In the genomic region with DNA sequence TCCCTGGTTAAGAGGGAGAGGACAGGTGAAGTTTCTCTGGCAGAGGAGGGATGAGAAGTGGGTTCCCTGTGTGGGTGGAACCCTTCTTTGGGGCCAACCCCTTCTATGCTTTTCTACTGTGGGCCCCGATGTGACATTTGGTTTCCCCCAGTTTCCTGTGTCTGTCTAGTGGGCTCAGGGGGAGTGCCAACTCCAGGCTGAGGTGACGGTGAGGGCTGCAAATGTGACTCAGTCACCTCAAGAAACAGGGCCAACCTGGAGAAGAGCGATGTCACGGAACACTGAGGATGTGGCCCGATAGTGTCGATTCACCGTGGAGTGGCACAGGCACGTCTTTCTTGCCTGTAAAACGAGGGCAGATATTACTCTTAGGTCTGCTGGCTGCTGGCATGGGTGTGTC, we compare ENCODE assay signal across 22 mouse cellular contexts. TPM values are rescaled to one million over a fixed set of nuclear protein-coding genes. Genes with fewer than 3 reads are reported as not detected.
DNase-seq lines count a peak whose midpoint lies in the region; ATAC-seq lines count a peak whose summit lies in the region.
"Had no signal": no experiment of that assay in that cellular context is flagged by ENCODE, and none has a peak within 500 bp of the region (broad histone marks: within the 10 kb centered on the region; RNA-seq: fewer than 3 reads in every experiment).

No protein-coding gene starts in this region.

- no peak overlapping the region for H3K27ac ChIP-seq in midbrain, embryonic 10.5 days (replicated peaks)
- H3K27ac ChIP-seq: forebrain, embryonic 12.5 days; gastrocnemius, adult 2 months; hindbrain, embryonic 10.5 days; limb, embryonic 15.5 days; liver, embryonic 15.5 days had no signal

- H3K4me3 ChIP-seq in midbrain, embryonic 10.5 days = no peak overlapping the region
- H3K4me3 ChIP-seq: forebrain, embryonic 12.5 days; gastrocnemius, adult 2 months; hindbrain, embryonic 10.5 days; limb, embryonic 15.5 days; liver, embryonic 15.5 days had no signal

- DNase-seq in CD4-positive helper T cell, adult 2 months (ENCODE audit: low read depth, low spot score) = peak; percentile 26
- peak; percentile 39 to 58 for DNase-seq in CD8-positive naive resting alpha-beta T cell, adult 2 months (ENCODE audit: low read depth in 2 of 2, low spot score in 2 of 2)
- peak; percentile 73 for DNase-seq in thymus, postnatal 14 days
- DNase-seq in layer of hippocampus, adult 11-12 months (ENCODE audit: low spot score) = no peak
- no peak for DNase-seq in gastrocnemius, postnatal 10 days
- no peak for DNase-seq in midbrain, embryonic 10.5 days (ENCODE audit: low spot score)
- DNase-seq: cerebellum, adult 18-20 months; cerebellum, postnatal 25 days; gastrocnemius, adult 2 months; heart, adult 18-20 months; layer of hippocampus, postnatal 36 days; retina, postnatal 1 day had no signal

- peaks cover 31% of the 10 kb centered on the region for H3K27me3 ChIP-seq in midbrain, embryonic 10.5 days (ENCODE audit: low read depth, poor library complexity, severe bottlenecking)

- no peaks in the 10 kb centered on the region for H3K36me3 ChIP-seq in midbrain, embryonic 10.5 days
- H3K36me3 ChIP-seq: forebrain, embryonic 12.5 days; hindbrain, embryonic 10.5 days; limb, embryonic 15.5 days; liver, embryonic 15.5 days had no signal

- 88% methylated on average over 9 of the region's 9 CpGs for WGBS in midbrain, embryonic 10.5 days

- no peaks in the 10 kb centered on the region for H3K9me3 ChIP-seq in midbrain, embryonic 10.5 days (replicated peaks)
- H3K9me3 ChIP-seq: forebrain, embryonic 12.5 days; hindbrain, embryonic 10.5 days; limb, embryonic 15.5 days; liver, embryonic 15.5 days had no signal

- ATAC-seq in inflammation-experienced regulatory T-cells, adult 6 months = peak; percentile 69
- ATAC-seq: lung, postnatal 0 days had no signal

- H3K4me1 ChIP-seq in midbrain, embryonic 10.5 days = peaks cover 23% of the 10 kb centered on the region

RNA-seq across cellular contexts. Expression of gene Adgrg1, which starts 1.3 kb away (rescaled TPM):
- polyA plus RNA-seq in inflammation-experienced regulatory T-cells, adult 6 months (2017; shearing (Covaris generic)) = 1 to 10 TPM in 2 of 3 experiments, under 1 TPM in 1; 0.52 to 5.5 (median 4.5) TPM
- total RNA-seq in gastrocnemius, postnatal 10 days (2021) = 10 to 100 TPM; 15.6 to 18.0 TPM
- 116 and 163 TPM in 2 replicates for polyA plus RNA-seq in midbrain, embryonic 10.5 days (2016; fragmentation: Nextera tagmentation; extraction: Ambion mirVana)

RNA-seq across cellular contexts. Expression of gene Adgrg3, which starts 44.2 kb away (rescaled TPM):
- under 1 TPM in 2 of 3 experiments, not detected in 1; 0.24 to 0.26 TPM for polyA plus RNA-seq in inflammation-experienced regulatory T-cells, adult 6 months (2017; shearing (Covaris generic))
- total RNA-seq in gastrocnemius, postnatal 10 days (2021) = 1 to 10 TPM in 1 of 2 experiments, under 1 TPM in 1; 0.80 to 1.2 TPM
- 3.8 and 3.9 TPM in 2 replicates for polyA plus RNA-seq in midbrain, embryonic 10.5 days (2016; fragmentation: Nextera tagmentation; extraction: Ambion mirVana)
- total RNA-seq: CH12.LX, MEL had no signal

RNA-seq across cellular contexts. Expression of gene Adgrg5, which starts 49.8 kb away (rescaled TPM):
- polyA plus RNA-seq in inflammation-experienced regulatory T-cells, adult 6 months (2017; shearing (Covaris generic)) = 1 to 10 TPM; 1.8 to 4.3 (median 4.1) TPM
- total RNA-seq in gastrocnemius, postnatal 10 days (2021) = under 1 TPM; 0.07 to 0.09 TPM
- polyA plus RNA-seq in midbrain, embryonic 10.5 days (2016; fragmentation: Nextera tagmentation; extraction: Ambion mirVana) = 0.36 and 0.74 TPM in 2 replicates
- total RNA-seq: layer of hippocampus, postnatal 36 days; left cerebral cortex, postnatal 36 days had no signal
- polyA plus RNA-seq: forebrain, embryonic 12.5 days; kidney, embryonic 14.5 days had no signal

RNA-seq across cellular contexts. Expression of gene Ccdc102a, which starts 55.4 kb away (rescaled TPM):
- 1 to 10 TPM in 1 of 3 experiments, under 1 TPM in 2; 0.24 to 1.0 (median 0.25) TPM for polyA plus RNA-seq in inflammation-experienced regulatory T-cells, adult 6 months (2017; shearing (Covaris generic))
- 10 to 100 TPM; 10.3 to 15.1 TPM for total RNA-seq in gastrocnemius, postnatal 10 days (2021)
- polyA plus RNA-seq in midbrain, embryonic 10.5 days (2016; fragmentation: Nextera tagmentation; extraction: Ambion mirVana) = 13.0 and 13.1 TPM in 2 replicates

Comparison
In these comparisons a context has a peak if more than half of its experiments do, and no peak if none do; other contexts are left out.
1. DNase-seq: peak in CD4-positive helper T cell, adult 2 months (single experiment), CD8-positive naive resting alpha-beta T cell, adult 2 months (2 of 2) and thymus, postnatal 14 days (single experiment); none in layer of hippocampus, adult 11-12 months (single experiment), gastrocnemius, postnatal 10 days (single experiment) and midbrain, embryonic 10.5 days (single experiment).
2. RNA of gene Adgrg1, which starts 1.3 kb away (polyA plus RNA-seq): 116 to 163 TPM in midbrain, embryonic 10.5 days; 0.52 to 5.5 TPM in inflammation-experienced regulatory T-cells, adult 6 months; every median in the first group is over 10 times any median in the second.